Mouse (Mus musculus) kidney, postnatal 0 days (tissue): ENCODE results near the gene Olfr995. TPM values are rescaled to one million over a fixed set of nuclear protein-coding genes. Genes with fewer than 3 reads are reported as not detected.

Experiments
- ATAC-seq: fragments of 200-750 bp; cut with Nextera tagmentation; replicated peaks from 2 replicates; pipeline ENCODE4 v1.8.0; 2017; ENCODE audit warnings: low read depth, moderate number of reproducible peaks, moderate TSS enrichment, moderate library complexity; ENCODE audit not compliant: low FRiP score
- DNase-seq: peaks from one replicate; pipeline ENCODE4 v3.0.0-alpha.2; 2016; ENCODE audit warnings: low spot score
- H3K27ac ChIP-seq: fragments of 300-500 bp; sonication (generic); 2 replicates; pipeline ENCODE4 v1.5.1; 2014; ENCODE audit warnings: mild to moderate bottlenecking
- H3K27me3 ChIP-seq: fragments of 300-500 bp; sonication (generic); 2 replicates; pipeline ENCODE4 v1.6.1; 2014; ENCODE audit warnings: low read length, mixed read lengths; ENCODE audit not compliant: insufficient read depth
- H3K36me3 ChIP-seq: fragments of 300-500 bp; sonication (generic); 2 replicates; pipeline ENCODE4 v1.6.1; 2014; ENCODE audit warnings: low read length, mixed read lengths; ENCODE audit not compliant: insufficient read depth
- H3K4me1 ChIP-seq: fragments of 300-500 bp; sonication (generic); replicated peaks from 2 replicates; pipeline ENCODE4 v1.6.1; 2014; ENCODE audit warnings: antibody characterized with exemption, low read length, mixed read lengths; ENCODE audit not compliant: insufficient read depth
- H3K4me2 ChIP-seq: fragments of 300-500 bp; sonication (generic); 2 replicates; pipeline ENCODE4 v1.6.1; 2014; ENCODE audit warnings: mild to moderate bottlenecking, low read length, moderate library complexity, mixed read lengths
- H3K4me3 ChIP-seq: fragments of 300-500 bp; sonication (generic); replicated peaks from 2 replicates; pipeline ENCODE4 v1.5.1; 2014; ENCODE audit warnings: low read depth, low read length
- H3K9ac ChIP-seq: fragments of 300-500 bp; sonication (generic); 2 replicates; pipeline ENCODE4 v1.6.1; 2014; ENCODE audit warnings: low read depth, low read length
- H3K9me3 ChIP-seq: fragments of 300-500 bp; sonication (generic); replicated peaks from 2 replicates; pipeline ENCODE4 v1.6.1; 2016; ENCODE audit warnings: low read length, inconsistent platforms, mixed read lengths
- CTCF ChIP-seq: IDR thresholded peaks from 2 replicates; pipeline ENCODE4 v1.5.1; 2016; ENCODE audit warnings: antibody characterized with exemption, low read depth, mild to moderate bottlenecking, moderate library complexity
- WGBS: fragments of 180-500 bp; shearing (Covaris S2); extraction: QIAGEN DNeasy Blood & Tissue Kit; methylation state at CpG from one replicate; pipeline ENCODE4 v1.1.7; 2014; 5-methylcytosine and 5-hydroxymethylcytosine counted together
- polyA plus RNA-seq: library from polyadenylated mRNA; unstranded; fragments of >200 nt; fragmentation: Nextera tagmentation; extraction: Ambion mirVana; gene quantifications from 2 replicates; pipeline ENCODE4 v1.2.1, GENCODE M21; 2015

The Olfr995 gene
- polyA plus RNA-seq, 1 experiment from 2014 or later: not detected

GRCm38 (mm10) chr2:85409369-85409768 lies 34.1 kb downstream of the Olfr995 start, which contains the start of gene Olfr992:
Gene Olfr992, minus strand, starts transcription at chr2:85409469.
- no peak within 1 kb of the TSS for H3K9ac ChIP-seq
- DNase-seq (no peak), ATAC-seq (no peak)
- H3K27me3 ChIP-seq: no peaks in the 10 kb centered on the region
- H3K4me1 ChIP-seq: no peaks in the 10 kb centered on the region
- H3K9me3 ChIP-seq: no peaks in the 10 kb centered on the region
- WGBS: 51% methylated on average over 2 of the region's 2 CpGs
- H3K4me3 ChIP-seq: no peak within 1 kb of the TSS
- H3K27ac ChIP-seq: no peak within 1 kb of the TSS
- no peak for TF ChIP-seq CTCF
- H3K36me3 ChIP-seq: no peaks in the 10 kb centered on the region
- H3K4me2 ChIP-seq: no peak within 1 kb of the TSS

Other genes starting within 250 kb of the Olfr995 start
- gene Lrrc55, start 246.4 kb downstream of the Olfr995 start, polyA plus RNA-seq: 0.47 and 0.84 TPM in 2 replicates
- gene Olfr987, start 104.3 kb downstream of the Olfr995 start, polyA plus RNA-seq: not detected in 2 replicates
- not detected in 2 replicates for gene Olfr988, start 80.4 kb downstream of the Olfr995 start, polyA plus RNA-seq
- gene Olfr992, start 34.2 kb downstream of the Olfr995 start, polyA plus RNA-seq: not detected in 2 replicates
- gene Olfr993, start 28.8 kb downstream of the Olfr995 start, polyA plus RNA-seq: not detected in 2 replicates
- not detected in 2 replicates for gene Olfr994, start 7.2 kb downstream of the Olfr995 start, polyA plus RNA-seq
- not detected in 2 replicates for gene 4833423E24Rik, start 75.4 kb upstream of the Olfr995 start, polyA plus RNA-seq
- gene Olfr996, start 135.6 kb upstream of the Olfr995 start, polyA plus RNA-seq: not detected in 2 replicates
- gene Olfr998, start 145.3 kb upstream of the Olfr995 start, polyA plus RNA-seq: not detected in 2 replicates
- not detected in 2 replicates for gene Olfr1000, start 168.3 kb upstream of the Olfr995 start, polyA plus RNA-seq
- not detected in 2 replicates for gene Olfr1002, start 207.1 kb upstream of the Olfr995 start, polyA plus RNA-seq
- not detected in 2 replicates for gene Olfr154, start 220.8 kb upstream of the Olfr995 start, polyA plus RNA-seq
- not detected in 2 replicates for gene Olfr1006, start 235.1 kb upstream of the Olfr995 start, polyA plus RNA-seq
- not detected in 2 replicates for gene Olfr1008, start 245.8 kb upstream of the Olfr995 start, polyA plus RNA-seq